Mouse (Mus musculus) ES-Bruce4 (cell line): ENCODE results near the gene Brms1. TPM values are rescaled to one million over a fixed set of nuclear protein-coding genes. Genes with fewer than 3 reads are reported as not detected.
"Not testable (repeated sequence)": the region's sequence is repeated elsewhere in the genome, so short reads cannot be mapped to it uniquely, and the experiment has no call there.

Experiments
- H3K27ac ChIP-seq: 2 replicates; pipeline ENCODE4 v1.5.1; 2012; ENCODE audit warnings: low read length, inconsistent platforms; ENCODE audit not compliant: insufficient read depth
- H3K27me3 ChIP-seq: 2 replicates; pipeline ENCODE4 v1.6.1; 2012; ENCODE audit warnings: mild to moderate bottlenecking, low read length, inconsistent platforms; ENCODE audit not compliant: control insufficient read depth, poor library complexity, insufficient read depth, severe bottlenecking
- H3K36me3 ChIP-seq: 2 replicates; pipeline ENCODE4 v1.6.1; 2012; ENCODE audit warnings: inconsistent platforms, mild to moderate bottlenecking, low read length, moderate library complexity; ENCODE audit not compliant: control insufficient read depth, poor library complexity, insufficient read depth, severe bottlenecking
- H3K4me1 ChIP-seq: one replicate; pipeline ENCODE4 v1.8.1; 2011; ENCODE audit warnings: low read length; ENCODE audit not compliant: control insufficient read depth, insufficient read depth
- H3K4me3 ChIP-seq: 2 replicates; pipeline ENCODE4 v1.5.1; 2011; ENCODE audit warnings: low read depth, mild to moderate bottlenecking, low read length
- H3K9ac ChIP-seq: 2 replicates; pipeline ENCODE4 v1.6.1; 2012; ENCODE audit warnings: low read depth, mild to moderate bottlenecking, inconsistent platforms; ENCODE audit not compliant: poor library complexity, severe bottlenecking
- H3K9me3 ChIP-seq: replicated peaks from 2 replicates; pipeline ENCODE4 v1.6.1; 2012; ENCODE audit warnings: mild to moderate bottlenecking, low read length, inconsistent platforms; ENCODE audit not compliant: control insufficient read depth, poor library complexity, insufficient read depth, severe bottlenecking
- CTCF ChIP-seq: IDR thresholded peaks from one replicate; pipeline ENCODE4 v1.8.1; 2011; ENCODE audit warnings: low read depth, low read length
- EP300 ChIP-seq: IDR thresholded peaks from 2 replicates; pipeline ENCODE4 v1.6.1; 2011; ENCODE audit warnings: low read depth, low read length; ENCODE audit not compliant: insufficient read depth
- POLR2A ChIP-seq: IDR thresholded peaks from one replicate; pipeline ENCODE4 v1.8.1; 2011; ENCODE audit warnings: low read length; ENCODE audit not compliant: insufficient read depth
- polyA plus RNA-seq: library from polyadenylated mRNA; stranded (reverse); fragments of >200 nt; gene quantifications from 2 replicates; pipeline ENCODE4 v1.2.4, GENCODE M21; 2011; ENCODE audit warnings: low read depth; ENCODE audit not compliant: missing spikeins, insufficient read depth, insufficient read length

The Brms1 gene
- polyA plus RNA-seq, 1 experiment = 24.0 TPM

GRCm38 (mm10) chr19:5082596-5082995, 41.4 kb downstream of the Brms1 start:
- H3K9ac ChIP-seq = no peak overlapping the region
- H3K27me3 ChIP-seq = no peaks in the 10 kb centered on the region
- no peak overlapping the region for H3K27ac ChIP-seq
- H3K4me1 ChIP-seq = no peaks in the 10 kb centered on the region
- H3K9me3 ChIP-seq = no peaks in the 10 kb centered on the region
- no peaks in the 10 kb centered on the region for H3K36me3 ChIP-seq
- TF ChIP-seq EP300 (no peak), POLR2A (no peak), CTCF (no peak)
- peak overlapping the region; percentile 33 for H3K4me3 ChIP-seq

DNA sequence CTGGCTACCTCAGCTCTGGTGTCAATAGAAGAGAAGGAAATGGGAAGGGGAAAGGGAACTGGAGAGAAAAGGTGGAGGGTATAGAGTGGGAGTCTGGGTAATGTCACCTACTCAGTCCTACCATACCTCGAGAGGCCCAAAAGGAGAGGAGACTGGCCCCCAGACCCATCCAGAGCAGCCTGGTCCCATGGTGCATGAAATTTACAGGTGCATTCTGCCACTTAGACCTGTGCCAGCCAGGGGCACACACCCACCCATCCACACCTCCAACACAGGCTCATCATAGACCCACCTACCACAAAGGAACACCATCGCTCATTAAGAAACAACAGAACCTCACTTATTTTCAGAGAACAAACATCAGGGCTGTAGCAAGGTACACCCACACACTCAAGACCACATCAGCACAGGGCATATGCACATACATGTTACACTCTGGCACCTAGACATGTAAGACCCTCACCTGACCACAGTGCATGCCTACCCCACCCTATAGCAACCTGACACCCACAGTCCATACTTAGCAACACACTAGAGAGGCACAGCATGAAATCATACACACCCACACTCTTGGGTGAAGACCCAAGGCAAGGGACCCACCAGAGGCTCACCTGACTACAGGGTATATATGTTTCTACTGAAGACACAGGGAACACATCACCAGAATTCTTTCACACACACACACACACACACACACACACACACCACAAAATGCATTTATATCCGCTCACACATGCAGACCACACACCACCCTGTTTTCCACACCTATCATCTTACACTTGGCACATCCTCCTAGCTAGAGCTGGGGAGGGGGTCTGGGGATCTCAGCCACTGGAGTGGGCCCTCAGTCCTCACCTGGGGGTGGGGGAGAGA, 43.0 kb downstream of the Brms1 start:
- no peaks in the 10 kb centered on the region for H3K9me3 ChIP-seq
- peak overlapping the region; percentile 68 for H3K4me3 ChIP-seq
- H3K36me3 ChIP-seq = no peaks in the 10 kb centered on the region
- H3K27ac ChIP-seq = no peak overlapping the region
- H3K9ac ChIP-seq = no peak overlapping the region
- no peaks in the 10 kb centered on the region for H3K27me3 ChIP-seq
- TF ChIP-seq CTCF = no peak
- TF ChIP-seq EP300 = no peak
- TF ChIP-seq POLR2A = no peak
- H3K4me1 ChIP-seq = no peaks in the 10 kb centered on the region

- H3K36me3 ChIP-seq = no peaks in the 10 kb centered on the region
- H3K4me1 ChIP-seq = no peaks in the 10 kb centered on the region
- no peaks in the 10 kb centered on the region for H3K9me3 ChIP-seq
- H3K27ac ChIP-seq = no peak overlapping the region
- no peak for TF ChIP-seq CTCF
- no peak for TF ChIP-seq POLR2A
- no peak for TF ChIP-seq EP300
- peak overlapping the region; percentile 68 for H3K4me3 ChIP-seq
- H3K9ac ChIP-seq = peak overlapping the region; percentile 58
- H3K27me3 ChIP-seq = no peaks in the 10 kb centered on the region
Measured at GRCm38 (mm10) chr19:5084834-5085144, 43.6 kb downstream of the Brms1 start.

- TF ChIP-seq EP300 = no peak
- no peak for TF ChIP-seq POLR2A
- TF ChIP-seq CTCF = no peak
- Histone ChIP-seq H3K9ac (peak within 1 kb of the TSS; percentile 58), H3K9me3 (no peaks in the 10 kb centered on the region), H3K4me3 (peak within 1 kb of the TSS; percentile 73), H3K27ac (no peak within 1 kb of the TSS), H3K27me3 (no peaks in the 10 kb centered on the region), H3K36me3 (no peaks in the 10 kb centered on the region), H3K4me1 (no peaks in the 10 kb centered on the region)
Measured at GRCm38 (mm10) chr19:5085145-5085863, 44.1 kb downstream of the Brms1 start, which contains the start of gene Tmem151a. Gene Tmem151a, minus strand, starts transcription at chr19:5085531.

- not testable (repeated sequence) for H3K9me3 ChIP-seq, H3K27me3 ChIP-seq, H3K36me3 ChIP-seq, H3K4me3 ChIP-seq, H3K4me1 ChIP-seq, H3K9ac ChIP-seq, H3K27ac ChIP-seq
Measured at GRCm38 (mm10) chr19:5086533-5086932, 45.4 kb downstream of the Brms1 start.
